Mouse (Mus musculus): ENCODE measurements at regions not wholly inside any gene's neighbourhood (a gene's known extent, or its start where the extent isn't known, plus 50 kb on each side); places are given as distances from the start of the nearest gene placed in this dataset.

GRCm38 (mm10) chr16:86823496-86823895 lies 530.5 kb upstream of the N6amt1 start:
- TF ChIP-seq GATA1 (IDR thresholded peaks at IDR 0.05; ENCODE audit: borderline replicate concordance, low read length) (no peak), FLI1 (IDR thresholded peaks at IDR 0.05; ENCODE audit: low read length) (no peak)
